Mouse (Mus musculus) neural tube, embryonic 10.5 days (tissue): ENCODE measurements at regions not wholly inside any gene's neighbourhood (a gene's known extent, or its start where the extent isn't known, plus 50 kb on each side); places are given as distances from the start of the nearest gene placed in this dataset.
A peak's percentile ranks its signal among the peaks of the same experiment; 100 is the strongest.

Experiments
- DNase-seq: peaks from one replicate; pipeline ENCODE4 v3.0.0-alpha.2; 2017; ENCODE audit warnings: low spot score; ENCODE audit errors: extremely low spot score

DNA sequence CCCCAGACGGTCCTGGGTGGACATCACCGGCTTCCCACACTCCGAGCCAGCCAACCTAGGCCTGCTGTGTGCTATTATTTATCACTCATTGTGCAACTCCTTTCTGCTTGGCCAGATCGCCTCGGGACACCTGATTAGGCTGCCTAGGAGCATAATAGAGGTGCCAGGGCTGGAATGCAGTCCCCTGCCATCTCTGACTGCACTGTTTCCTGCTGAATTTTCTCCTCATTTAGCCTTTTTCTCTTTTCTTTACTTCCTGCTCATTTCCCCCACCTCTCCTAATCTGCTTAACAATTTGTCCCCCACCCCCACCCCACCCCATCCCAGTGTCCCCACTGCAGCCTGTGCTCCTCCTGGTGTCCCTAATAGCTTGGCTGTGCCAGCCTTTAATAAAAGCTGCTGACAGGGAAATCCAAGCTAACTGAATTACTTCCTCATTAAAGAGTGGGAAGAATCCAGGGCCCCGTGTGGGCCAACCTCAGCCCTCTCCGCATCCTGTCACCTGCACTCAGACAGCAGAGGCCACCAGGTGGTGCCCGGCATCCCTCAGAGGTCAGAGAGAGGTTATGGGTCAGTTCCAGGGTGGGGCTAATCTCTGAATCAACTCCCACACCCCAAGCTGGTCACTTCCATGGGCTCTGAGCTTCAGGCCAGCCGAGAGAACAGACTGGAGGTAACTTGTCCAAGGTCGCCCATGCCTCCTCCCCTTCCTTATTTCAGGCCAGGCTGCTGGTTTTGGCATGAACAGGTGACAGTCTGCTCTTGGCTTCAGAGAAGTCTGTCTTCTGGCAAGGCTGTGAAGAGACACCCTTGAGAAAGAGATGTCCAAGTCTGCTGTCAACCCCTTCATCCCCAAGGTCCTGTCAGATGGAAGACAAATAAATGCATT is 269.3 kb upstream of the Sdk2 start:
- DNase-seq = no peak

DNA sequence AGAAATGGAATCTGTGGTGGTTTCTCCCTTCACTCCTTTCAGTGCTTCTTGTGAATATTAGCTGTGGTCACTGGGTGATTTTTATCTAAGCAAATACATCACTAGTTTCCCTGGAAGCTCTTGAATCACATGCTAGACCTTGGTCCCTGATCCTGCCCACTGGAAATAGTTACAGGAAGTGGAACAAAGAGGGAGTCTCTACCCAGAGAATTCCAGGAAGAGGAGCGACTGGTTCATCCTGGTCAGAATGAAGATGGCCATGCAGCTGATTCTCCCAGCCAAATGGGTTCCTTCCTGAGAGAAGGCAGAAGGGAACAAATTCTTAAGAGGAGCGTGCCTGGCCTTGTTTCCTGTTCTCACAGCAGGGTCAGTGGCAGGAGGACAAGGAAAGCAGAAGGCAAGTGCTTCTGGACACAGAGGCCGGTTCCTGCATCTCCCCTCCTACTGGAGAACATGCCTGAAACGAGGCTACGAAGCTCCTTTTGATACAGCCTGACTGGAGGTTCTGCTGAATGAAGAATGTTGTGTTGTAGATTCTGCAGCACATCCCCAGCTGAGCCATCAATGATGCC is 264.8 kb upstream of the Sdk2 start:
- DNase-seq = no peak

DNA sequence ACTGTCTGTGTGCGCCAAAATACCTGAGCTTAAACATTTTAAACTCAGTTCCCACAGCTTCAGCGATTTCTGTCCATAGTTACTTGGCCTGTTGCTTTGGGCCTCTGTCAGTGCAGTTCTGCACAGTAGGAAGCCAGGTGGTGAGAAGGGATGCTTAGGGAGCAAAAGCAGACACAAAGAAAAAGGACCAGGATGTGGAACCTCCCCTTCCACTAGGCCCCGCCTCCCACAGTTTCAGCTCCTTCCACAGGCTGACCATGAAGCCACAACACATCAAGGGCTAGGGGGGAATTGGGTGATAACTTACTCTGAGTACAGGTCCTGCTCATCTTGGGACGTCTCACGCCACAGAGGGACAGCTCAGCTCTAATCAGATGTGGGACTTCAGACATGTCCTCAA is 263.5 kb upstream of the Sdk2 start:
- no peak for DNase-seq

DNA sequence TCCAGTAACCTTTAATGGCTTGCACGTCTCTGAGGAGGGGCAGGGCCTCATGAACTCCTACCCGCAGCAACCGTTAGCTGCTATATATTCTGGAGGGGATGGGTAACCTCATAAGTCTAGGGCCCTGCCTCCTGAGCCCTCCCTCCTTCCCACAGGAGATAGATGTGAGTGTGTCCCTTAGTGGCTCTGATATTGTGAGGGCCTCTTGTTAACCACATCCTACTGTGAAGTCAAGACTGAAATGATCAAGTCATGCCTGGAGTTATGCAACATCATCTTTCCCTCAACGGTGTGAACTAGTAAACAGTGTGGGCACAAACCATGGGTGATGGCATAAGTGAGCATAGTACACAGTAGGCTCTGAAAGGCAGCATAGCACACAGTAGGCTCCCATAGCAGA is 255.8 kb upstream of the Sdk2 start:
- DNase-seq = no peak

DNA sequence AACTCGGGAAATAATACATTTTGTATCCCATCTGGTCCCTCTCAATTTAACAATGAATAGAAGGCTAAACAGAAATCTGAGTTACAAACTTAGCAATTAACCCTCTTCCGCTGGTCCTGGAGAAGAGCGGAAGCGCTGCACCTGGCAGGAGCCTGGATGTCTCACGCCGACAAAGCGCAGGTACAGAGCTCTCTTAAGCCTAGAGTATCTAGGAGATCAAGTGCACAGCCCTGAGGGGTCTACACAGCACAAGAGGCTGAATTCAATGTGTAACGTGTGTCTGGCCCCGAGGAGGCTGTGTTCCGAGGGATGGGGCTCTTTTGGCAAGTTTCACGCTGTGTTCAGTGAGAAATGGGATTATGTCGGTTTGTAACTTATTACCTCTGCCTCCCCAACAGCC is 255.1 kb upstream of the Sdk2 start:
- DNase-seq = no peak

DNA sequence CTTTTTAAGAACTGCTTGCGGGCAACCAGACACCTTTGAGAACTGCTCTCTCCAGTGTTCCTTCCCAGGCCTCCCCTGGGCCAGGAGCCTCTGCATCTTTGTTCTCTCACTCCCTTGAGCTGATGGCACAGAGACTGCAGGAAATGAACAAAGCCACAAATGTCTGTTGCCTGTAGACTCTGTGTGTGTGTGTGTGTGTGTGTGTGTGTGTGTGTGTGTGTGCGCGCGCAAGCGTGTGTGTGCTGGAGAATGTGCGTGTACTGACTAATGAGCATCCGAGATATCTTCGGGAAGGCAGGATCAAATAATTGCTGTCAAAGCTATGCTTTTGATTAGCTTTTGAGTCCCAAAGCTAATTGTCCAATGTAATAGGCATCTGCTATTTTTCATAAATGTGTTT is 254.7 kb upstream of the Sdk2 start:
- no peak for DNase-seq

DNA sequence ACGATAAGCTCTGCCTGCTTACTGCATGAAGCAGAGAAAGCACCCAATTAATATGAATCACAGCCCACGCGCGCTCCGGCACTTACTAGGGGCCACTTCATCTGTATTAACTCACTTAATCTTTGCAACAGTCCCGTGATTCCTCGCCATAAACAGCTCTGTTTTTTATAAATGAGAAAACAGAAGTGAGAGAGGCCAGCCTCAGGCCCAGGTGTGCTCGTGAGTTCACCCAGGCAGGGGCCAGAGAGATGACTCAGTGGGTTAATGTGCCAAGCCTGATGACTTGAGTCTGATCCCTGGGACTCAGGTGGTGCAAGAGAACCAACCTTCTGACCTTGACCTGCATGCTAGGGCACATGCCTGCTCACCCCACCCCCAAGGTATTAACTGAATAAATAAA is 248.4 kb upstream of the Sdk2 start:
- no peak for DNase-seq

DNA sequence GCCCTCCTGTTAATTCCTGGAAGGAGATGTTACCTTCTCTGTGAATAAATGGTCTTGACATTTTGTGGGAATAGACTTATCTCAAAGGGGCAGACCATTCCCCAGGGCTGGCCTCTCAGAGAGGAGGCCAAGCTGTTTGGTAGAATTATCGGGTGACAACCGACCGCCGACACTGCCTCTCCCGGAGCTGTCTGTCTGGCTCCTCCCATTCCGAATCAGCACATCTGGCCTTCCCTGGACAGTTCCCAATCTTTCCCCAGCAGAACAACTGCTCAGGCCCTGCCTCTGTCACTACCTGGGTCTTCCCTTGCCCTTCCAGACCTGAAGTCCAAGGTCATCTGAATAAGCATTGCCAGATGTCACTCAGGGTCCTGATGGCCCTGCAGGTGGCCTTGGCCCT is 246.8 kb upstream of the Sdk2 start:
- DNase-seq = no peak

DNA sequence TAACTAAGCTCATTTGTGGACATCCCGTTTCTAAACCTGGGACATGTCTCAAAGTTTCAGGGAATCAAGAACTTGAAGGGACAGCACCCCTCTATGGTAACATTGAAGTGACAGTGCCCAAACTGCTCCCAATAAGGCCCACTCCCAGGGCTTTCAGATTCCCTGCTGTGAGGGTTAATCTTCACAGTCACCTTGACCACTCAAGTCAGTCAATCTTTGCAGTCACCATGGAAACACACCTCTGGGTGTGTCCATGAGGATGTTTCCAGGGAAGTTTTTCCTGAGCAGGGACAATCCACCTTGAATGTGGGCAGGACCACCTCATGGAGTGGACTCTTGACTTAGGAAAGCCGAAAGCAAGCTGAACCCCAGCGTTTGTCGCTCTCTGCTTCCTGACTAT is 244.8 kb upstream of the Sdk2 start:
- DNase-seq = no peak

DNA sequence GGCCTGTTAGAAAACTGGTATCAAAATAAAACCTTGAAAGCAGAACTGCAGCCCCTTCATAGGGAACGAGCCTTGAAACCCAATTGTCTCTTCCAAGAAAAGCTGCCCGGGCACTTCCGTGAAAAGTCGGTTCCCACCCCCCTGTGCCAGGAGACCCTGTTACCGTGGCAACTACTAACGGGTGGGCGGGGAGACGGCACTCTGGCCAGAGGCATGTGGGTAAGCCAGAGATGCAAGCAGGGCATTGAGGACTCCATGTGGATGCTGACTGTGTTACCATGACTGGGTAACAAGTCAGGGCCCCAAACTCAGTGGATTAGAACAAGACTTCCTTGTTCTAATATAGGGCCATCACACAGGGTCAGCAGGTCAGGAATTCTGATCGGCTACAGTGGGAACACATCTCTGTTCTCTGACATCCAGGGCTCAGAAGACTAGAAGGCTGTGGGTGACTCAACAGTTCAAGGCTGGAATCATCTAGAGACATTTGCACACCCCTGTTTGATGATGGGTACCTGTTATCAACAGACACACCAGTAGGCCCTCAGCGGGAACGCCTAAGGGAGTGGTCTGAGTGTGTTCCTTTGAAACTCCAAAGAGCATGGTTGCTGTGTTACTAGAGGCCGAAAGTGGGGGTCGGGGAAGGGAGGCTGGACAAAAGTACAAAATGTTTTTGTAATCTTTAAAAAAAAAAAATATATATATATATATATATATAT is 236.9 kb upstream of the Sdk2 start:
- DNase-seq = peak; percentile 35

DNA sequence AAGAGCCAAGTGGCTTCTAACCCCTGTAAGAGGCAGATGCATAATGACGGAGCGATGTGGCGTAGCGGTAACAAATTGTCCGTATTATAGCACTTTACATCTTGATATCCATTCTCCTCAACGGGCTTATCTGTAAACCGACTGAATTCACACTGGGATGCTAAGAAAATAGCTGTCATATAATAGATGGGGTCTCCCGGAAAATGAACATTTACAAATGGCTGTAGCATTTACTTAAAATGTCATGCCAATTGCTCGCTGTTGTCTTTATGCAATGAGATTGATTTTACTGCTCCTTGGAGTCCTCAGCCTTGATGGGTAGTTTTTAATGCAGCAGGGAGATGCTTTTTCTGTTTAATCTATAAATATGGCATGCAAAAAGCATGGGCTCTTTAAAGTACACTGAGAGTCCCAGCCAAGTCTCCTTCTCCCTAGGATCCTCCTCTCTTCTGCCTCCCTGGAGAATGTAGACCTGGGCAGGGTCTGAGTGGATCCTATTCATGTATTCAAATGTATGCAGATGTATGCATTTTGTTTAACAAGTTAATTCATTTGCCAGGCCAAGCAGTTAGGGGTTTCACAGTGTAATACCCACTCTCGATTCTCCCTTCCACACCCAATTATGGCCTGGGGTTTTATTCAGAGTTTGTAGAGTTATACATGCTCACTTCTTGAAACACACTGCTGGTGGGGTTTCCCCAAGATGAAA is 233.9 kb upstream of the Sdk2 start:
- DNase-seq = no peak

DNA sequence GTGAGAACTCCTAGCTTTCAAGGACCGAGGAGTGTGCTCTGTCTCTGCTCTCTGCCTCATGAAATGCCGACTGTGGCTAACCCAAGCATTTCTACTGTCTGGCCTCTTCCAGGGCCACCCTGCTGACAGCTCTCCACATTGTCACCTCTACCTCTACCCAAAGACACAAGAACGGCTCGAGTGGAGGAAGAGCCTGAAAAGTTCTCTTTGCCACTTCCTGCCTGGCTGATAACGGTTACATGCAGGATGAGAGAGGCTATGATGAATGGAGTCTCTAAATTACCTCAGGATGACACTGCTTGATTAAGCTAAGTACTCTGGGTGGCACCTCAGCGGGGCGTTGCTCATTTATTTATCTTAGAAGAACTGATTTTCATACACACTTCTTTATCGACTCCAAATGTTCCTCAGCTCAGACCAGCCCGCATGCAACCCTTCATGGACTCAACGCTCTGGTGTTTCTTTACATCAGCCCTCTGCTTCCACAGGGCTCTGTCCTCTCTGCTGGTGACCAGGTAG is 230.0 kb upstream of the Sdk2 start:
- no peak for DNase-seq

DNA sequence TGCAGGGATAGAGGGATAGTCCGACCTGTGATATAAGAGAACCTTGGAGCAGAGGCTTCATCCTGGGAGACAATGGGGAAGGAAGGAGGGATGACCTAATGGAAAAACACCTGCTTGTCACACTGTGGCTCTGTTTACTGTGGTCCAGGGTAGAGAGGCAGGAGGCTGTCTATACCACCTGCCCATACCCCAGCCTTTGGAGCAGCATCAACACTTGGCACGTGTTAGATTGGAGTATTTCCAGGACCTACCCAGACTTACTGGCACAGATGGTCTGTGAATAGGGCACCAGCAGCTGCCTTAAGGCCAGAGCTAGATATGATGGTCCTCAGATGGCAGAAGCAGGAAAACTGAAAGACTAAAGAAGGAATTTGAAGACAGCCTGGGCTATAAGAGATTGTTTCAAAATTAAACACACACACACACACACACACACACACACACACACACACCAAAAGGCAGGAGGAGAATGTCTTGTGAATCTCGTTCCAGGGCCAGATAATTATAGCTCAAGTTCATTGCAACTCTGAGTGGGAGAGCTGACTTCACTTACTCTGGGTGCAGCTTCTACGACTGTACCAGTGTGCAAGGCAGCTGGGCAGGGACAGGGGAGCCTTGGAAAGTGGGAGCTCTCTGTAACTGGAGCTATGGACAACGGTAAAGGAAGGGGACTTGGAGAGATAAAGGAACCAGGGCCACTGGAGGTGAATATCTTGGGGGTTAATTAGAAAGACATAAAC is 227.8 kb upstream of the Sdk2 start:
- DNase-seq = no peak

DNA sequence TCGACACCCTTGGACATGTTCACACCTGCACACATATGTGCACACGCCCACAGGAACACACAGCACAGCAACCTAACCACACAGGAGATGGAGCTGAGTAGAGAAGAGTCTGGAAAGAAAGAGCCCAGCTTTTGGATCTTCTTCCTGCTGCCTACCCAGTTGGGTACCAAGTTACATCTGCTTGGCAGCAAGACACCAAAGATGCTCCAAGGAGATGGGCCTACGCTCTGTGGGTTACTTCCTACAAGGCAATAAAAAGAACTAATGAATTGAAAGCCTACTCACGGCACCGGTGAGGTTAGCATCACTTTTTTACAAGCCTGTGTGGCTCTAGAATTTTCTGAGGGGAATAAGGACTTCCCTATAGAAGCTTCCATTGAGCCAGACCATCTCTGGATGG is 224.4 kb upstream of the Sdk2 start:
- no peak for DNase-seq

DNA sequence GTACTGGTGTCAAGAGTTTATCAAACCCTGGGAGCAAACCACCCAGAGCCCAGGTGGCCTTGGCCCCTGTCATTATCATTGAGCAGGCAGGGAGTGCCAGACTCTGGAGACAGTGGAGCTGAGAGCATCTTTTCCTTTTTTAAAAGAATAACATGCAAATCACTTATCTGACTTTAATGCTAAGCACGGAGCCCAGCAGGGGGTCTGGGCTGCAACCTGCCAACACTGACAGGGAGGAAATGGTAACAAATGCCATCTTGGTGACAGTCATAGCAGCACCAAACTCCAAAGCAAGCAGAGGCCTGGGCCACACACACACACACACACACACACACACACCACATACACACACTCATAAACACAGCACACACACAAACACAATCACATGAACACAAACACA is 223.1 kb upstream of the Sdk2 start:
- no peak for DNase-seq

DNA sequence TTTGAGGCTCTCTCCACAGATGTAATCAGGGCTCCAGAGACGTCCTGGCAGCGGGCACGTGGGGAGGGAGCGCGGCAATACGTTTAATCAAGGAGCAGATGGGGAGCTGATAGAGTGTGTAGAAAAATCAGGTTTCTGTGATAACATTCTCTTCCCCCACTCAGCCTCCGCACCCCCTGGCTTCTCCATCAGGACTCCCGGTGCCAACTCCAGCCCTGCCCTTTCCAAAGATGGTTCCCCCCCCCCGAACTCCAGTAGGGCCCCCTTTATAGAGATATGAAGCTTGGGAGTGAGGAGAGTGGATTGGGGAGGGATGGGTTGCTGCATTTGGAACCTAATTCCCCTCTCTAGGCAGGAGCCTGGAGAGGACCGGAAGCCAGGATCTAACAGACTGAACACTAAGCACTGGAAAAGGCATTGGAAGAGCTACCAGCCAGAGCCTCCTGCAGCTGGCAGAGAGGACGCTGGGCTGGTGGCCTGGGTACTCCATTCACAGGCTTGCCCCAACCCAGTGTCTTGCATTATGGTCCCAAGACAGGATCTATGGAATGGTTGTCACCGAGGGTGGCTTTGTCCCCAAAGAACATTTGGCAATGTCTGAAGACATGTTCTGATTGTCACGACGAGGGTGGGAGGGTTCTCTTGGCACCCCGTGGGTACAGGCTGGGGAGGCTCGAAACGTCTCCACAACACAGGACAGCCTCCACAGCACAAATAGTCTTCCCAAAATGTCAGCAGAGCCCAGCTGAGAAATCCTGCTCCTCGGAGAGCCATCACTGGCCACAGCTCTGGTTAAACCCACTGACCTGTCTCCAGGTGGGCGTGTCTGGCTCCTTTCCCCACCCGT is 218.2 kb upstream of the Sdk2 start:
- DNase-seq = no peak

DNA sequence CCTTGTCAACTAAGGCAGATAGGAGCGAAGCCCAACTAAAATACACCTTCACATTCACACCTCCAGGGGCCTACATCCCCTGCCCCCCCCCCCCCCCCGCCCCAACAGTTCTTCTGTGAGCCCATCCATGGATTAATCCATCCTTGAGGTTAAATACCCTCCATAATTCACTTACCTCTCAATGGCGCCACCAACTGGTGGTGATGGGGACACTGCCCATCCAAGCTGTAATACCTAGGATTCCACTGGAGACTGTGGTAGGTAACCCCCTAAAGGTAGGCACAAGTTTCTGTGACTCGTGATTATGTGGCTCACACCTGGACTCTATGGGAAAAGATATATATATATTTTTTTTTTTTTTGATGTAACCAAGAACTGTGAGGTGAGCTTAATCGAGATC is 216.4 kb upstream of the Sdk2 start:
- DNase-seq = no peak

DNA sequence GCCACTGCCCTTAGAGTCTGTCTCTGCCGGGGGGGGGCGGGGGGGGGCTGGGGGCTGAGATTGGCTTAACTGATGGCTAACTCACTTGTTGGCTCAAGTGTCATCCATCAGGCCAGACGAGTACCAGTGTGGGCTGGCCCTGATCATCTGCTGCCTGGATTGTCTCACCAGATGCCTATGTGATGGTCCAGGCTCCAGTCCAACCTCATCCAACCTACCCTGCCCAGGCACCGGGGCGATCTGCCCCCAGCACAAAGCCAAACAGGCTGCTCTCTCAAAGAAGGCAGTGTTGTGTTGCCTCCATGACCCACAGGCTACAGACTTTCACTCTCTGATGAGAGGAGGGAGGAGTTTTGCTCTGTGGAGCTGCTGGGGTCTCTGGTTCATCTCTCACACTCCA is 215.7 kb upstream of the Sdk2 start:
- DNase-seq = no peak

DNA sequence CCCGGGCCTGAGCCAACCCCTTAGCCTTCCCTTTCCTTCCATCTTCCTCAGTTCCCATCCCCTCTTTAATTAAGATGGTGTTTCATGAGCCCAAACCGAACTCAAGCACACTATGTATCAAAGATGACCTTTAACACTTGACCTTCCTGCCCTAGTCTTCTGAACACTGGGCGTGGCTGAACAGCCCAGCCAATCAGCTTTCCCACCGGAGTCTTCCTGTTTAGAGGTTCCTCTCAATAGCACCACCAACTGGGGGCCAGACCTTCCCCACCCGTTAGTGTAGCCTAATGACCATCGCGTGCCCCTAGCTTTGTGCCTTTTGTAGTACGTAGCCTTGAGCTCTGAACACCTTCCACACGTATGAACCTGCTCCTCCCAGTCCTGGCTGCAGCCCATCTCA is 215.0 kb upstream of the Sdk2 start:
- no peak for DNase-seq

DNA sequence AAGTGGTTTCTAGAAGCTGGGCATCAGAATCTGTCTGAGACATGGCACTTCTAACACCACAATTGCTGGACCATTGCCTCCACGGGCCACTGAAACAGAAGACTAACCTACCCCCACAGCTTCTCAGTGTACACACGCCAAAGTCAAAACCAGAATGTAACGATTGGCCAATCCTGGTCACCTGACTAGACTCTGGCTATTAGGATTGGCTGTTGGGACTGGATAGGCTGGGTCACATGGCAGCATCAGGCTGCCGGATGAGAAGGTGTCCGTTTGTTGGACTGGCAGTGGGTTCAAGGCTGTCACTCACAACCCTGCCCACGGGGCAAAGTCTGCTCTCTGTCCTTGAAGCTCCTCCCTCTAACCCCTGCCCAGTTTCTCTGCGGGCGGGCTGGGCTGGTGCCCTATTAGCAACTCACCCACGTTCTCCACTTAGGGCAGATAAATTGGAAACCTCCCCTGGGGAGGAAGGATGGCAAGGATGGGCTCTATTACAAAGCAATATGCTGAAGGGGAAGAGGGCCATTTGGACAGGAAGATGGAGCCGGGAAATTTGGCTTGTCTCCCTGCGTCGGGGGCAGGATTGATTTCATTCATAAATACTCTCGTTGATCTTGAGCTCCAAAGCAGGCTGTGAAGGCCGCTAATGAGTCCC is 214.3 kb upstream of the Sdk2 start:
- no peak for DNase-seq
